Mouse (Mus musculus) cerebellum, adult 2 months (tissue): ENCODE measurements around the gene Aff1. TPM values are rescaled to one million over a fixed set of nuclear protein-coding genes. Genes with fewer than 3 reads are reported as not detected.

Source experiments
- DNase-seq, 2 experiments: peaks; one replicate each; pipeline ENCODE4 v3.0.0; 2021
- H3K27ac ChIP-seq: fragments of 200-500 bp; 2 replicates; pipeline ENCODE4 v1.5.1; 2012; ENCODE audit warnings: low read length, control low read depth, inconsistent platforms; ENCODE audit not compliant: insufficient read depth
- H3K27me3 ChIP-seq: fragments of 200-500 bp; 2 replicates; pipeline ENCODE4 v1.6.1; 2012; ENCODE audit warnings: inconsistent platforms, mild to moderate bottlenecking, low read length, moderate library complexity; ENCODE audit not compliant: control insufficient read depth, insufficient read depth
- H3K4me1 ChIP-seq: fragments of 200-500 bp; 2 replicates; pipeline ENCODE4 v1.6.1; 2011; ENCODE audit warnings: low read length; ENCODE audit not compliant: control insufficient read depth, insufficient read depth
- H3K4me3 ChIP-seq: fragments of 200-500 bp; replicated peaks from 2 replicates; pipeline ENCODE3; 2011; ENCODE audit warnings: mild to moderate bottlenecking, low read depth, low read length, control low read depth; ENCODE audit not compliant: insufficient read depth
- CTCF ChIP-seq: fragments of 200-500 bp; IDR thresholded peaks from 2 replicates; pipeline ENCODE4 v1.5.1; 2011; ENCODE audit warnings: low read depth, mild to moderate bottlenecking, control low read depth, low read length, moderate library complexity, borderline replicate concordance; ENCODE audit not compliant: insufficient read depth
- POLR2A ChIP-seq: fragments of 200-500 bp; IDR thresholded peaks from 2 replicates; pipeline ENCODE4 v1.6.1; 2011; ENCODE audit warnings: low read length, control low read depth, borderline replicate concordance; ENCODE audit not compliant: insufficient read depth
- WGBS: fragments of 180-500 bp; shearing (Covaris S2); methylation state at CpG from one replicate; pipeline ENCODE4 v1.1.7; 2018; 5-methylcytosine and 5-hydroxymethylcytosine counted together
- polyA plus RNA-seq: library from polyadenylated mRNA; depleted of rRNA; stranded (reverse); fragments of >200 nt; gene quantifications from 2 replicates; pipeline ENCODE4 v1.2.3, GENCODE M21; 2012

Aff1 gene
- polyA plus RNA-seq, 1 experiment: 9.3 TPM

GRCm38 (mm10) chr5:103721490-103721889, 29.3 kb downstream of the Aff1 start:
- TF ChIP-seq POLR2A (no peak), CTCF (no peak)
- no peak for DNase-seq
- Histone ChIP-seq H3K4me3 (no peak overlapping the region), H3K4me1 (no peaks in the 10 kb centered on the region), H3K27ac (no peak overlapping the region), H3K27me3 (no peaks in the 10 kb centered on the region)
- WGBS: 81% methylated on average over 4 of the region's 4 CpGs

- no peak for DNase-seq
- no peak for TF ChIP-seq POLR2A
- TF ChIP-seq CTCF: no peak
- 86% methylated on average over 4 of the region's 4 CpGs for WGBS
These were observed 30.5 kb downstream of the Aff1 start for GRCm38 (mm10) chr5:103722721-103723120.

DNA sequence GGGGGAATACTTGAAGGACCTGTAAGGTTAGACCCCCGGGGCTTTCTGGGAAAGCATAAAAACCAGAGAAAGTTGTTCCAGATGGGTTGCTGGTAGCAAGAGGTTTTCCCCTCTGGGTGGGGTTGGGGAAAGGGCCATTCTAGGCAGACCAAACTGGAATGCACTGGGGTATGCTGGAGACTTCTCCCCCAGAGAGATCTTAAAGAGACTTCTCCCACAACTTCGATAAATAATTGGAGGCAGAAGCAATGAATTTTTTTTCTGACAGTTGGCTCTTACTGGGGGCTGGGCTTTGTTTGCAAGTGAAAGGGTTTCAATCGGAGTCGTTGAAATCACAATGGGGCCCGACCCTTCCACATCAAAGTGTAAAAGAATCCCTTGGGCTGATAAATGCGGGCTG, 32.2 kb downstream of the Aff1 start:
- no peaks in the 10 kb centered on the region for H3K4me1 ChIP-seq
- no peak for DNase-seq
- no peaks in the 10 kb centered on the region for H3K27me3 ChIP-seq
- TF ChIP-seq POLR2A (no peak), CTCF (no peak)
- 26% methylated on average over 6 of the region's 6 CpGs for WGBS
- H3K4me3 ChIP-seq: no peak overlapping the region
- no peak overlapping the region for H3K27ac ChIP-seq

More at GRCm38 (mm10) chr5:103722721-103723120, 30.5 kb downstream of the Aff1 start:
- no peak overlapping the region for H3K27ac ChIP-seq
- no peak overlapping the region for H3K4me3 ChIP-seq
- H3K4me1 ChIP-seq: no peaks in the 10 kb centered on the region
- H3K27me3 ChIP-seq: no peaks in the 10 kb centered on the region

DNA sequence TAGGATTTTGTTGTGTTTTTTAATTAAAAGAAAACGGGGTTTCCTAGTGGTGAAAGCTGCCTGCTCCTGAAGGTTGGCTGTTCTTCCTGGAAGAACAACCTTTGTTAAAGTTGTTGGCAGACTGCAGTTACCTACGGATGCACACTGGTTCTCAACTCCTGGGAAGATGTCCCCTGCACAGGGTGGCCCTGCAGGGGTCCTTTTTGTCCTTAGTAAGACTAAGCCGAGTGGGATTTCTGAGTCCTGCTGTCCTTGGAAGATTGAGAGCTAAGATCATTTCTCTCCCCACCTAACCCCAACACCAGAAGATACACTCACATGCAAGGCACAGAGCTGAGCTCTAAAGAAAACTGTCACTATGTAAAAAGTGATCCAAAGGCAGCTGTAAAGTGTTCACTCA, 32.6 kb downstream of the Aff1 start:
- H3K27me3 ChIP-seq: no peaks in the 10 kb centered on the region
- no peak overlapping the region for H3K4me3 ChIP-seq
- DNase-seq: no peak
- TF ChIP-seq POLR2A (no peak), CTCF (no peak)
- no peak overlapping the region for H3K27ac ChIP-seq
- no peaks in the 10 kb centered on the region for H3K4me1 ChIP-seq
- 39% methylated on average over 3 of the region's 3 CpGs for WGBS

DNA sequence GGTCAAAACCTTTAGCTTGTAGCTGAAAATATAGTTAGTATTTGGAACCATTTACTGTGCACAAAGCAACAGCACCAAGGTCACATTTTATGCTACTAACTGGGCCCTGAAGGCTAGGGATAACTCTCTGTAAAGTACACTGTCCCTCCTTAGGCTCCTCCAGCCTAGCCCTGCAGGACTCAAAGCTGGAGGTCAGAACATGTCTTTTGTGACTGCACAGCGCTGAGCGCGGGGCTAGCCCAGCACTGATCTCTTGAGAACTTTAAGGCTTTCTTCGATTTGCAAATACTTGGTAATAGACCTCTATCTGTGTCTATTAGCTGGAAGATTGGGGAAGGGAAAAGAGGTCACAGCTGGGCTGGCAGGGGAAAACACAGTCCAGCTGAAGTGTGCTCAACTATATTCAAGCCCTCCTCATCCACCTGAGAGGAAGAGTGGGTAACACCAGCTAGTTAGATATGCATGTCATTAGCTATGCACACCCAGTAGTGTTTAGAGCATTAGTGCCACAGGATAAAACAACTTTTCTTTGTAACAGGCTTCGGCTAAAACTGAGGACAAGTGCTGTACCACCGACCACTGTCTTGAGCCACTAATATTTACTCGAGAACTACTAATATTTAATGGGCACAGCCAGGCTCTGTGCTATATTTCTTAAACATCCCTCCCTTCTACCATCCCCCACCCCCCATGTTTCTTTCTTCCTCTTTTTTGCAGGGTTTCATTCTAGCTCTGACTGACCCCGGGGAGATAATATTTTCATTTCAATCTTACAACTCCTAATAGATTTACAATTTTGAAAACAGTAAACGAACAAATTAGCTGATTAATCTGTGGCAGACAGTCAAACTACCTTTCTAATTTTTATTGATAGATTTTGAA, 33.3 kb downstream of the Aff1 start:
- TF ChIP-seq CTCF (no peak), POLR2A (no peak)
- H3K4me1 ChIP-seq: no peaks in the 10 kb centered on the region

GRCm38 (mm10) chr5:103726281-103726938, 34.2 kb downstream of the Aff1 start:
- Histone ChIP-seq H3K27ac (no peak overlapping the region), H3K27me3 (no peaks in the 10 kb centered on the region), H3K4me1 (no peaks in the 10 kb centered on the region), H3K4me3 (no peak overlapping the region)
- DNase-seq: no peak
- TF ChIP-seq CTCF (no peak), POLR2A (no peak)
- 60% methylated on average over 8 of the region's 8 CpGs for WGBS

More for the DNA sequence above, 33.3 kb downstream of the Aff1 start:
- Histone ChIP-seq H3K27me3 (no peaks in the 10 kb centered on the region), H3K27ac (no peak overlapping the region), H3K4me3 (no peak overlapping the region)
- DNase-seq: no peak
- 77% methylated on average over 9 of the region's 9 CpGs for WGBS

DNA sequence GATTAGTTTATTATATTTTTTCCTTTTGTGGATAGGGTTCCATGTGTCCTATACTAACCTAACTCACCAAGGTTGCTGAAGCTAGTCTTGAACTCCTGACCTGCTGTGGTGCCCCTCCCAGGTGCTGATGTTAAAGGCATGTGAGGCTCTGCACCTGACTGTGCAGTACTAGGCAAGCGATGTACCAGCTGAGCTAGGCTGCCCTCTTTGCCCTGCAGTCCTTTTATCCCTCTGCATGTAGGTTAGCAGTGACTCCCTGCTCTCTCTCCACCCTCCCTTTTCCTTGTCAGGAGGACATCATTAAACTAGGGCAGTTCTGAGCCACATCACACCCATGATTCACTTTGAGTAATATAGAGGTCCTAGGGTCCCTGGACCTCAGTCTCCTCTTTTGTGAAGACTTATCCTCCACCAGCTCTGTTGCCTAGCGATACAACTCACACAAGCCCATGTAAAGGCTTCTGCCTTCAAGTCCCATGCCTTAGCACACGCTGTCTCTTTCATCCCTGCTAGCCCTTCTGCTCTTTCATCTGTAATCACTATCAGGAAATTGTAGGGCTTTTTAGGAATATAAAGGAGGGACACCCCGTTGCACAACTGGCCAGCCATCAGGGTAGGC, 35.7 kb downstream of the Aff1 start:
- no peak for DNase-seq
- H3K27me3 ChIP-seq: no peaks in the 10 kb centered on the region

More for the DNA sequence above, 35.7 kb downstream of the Aff1 start:
- Histone ChIP-seq H3K4me3 (no peak overlapping the region), H3K27ac (no peak overlapping the region), H3K4me1 (no peaks in the 10 kb centered on the region)
- TF ChIP-seq CTCF: no peak
- no peak for TF ChIP-seq POLR2A
- 90% methylated on average over 4 of the region's 4 CpGs for WGBS
